8 mouse cellular contexts compared by ENCODE assay signal in the genomic region with DNA sequence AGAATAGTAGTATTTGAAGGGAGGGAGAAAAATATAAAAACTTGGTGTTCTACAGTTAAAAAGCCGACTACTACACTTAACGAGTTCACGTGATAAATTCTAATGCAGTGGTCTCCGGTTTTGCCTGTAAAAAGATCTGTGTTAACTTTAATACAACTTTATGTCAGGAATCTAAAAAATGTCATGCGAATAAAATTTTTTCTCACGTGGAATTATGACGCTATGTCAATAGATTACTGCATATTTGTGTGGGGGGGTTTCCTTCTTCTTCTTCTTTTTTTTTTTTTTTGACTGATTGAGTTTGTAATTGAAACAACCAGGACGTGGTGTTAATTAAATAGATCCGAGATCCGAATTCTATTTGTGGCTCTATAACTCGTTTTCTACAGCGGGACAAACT. TPM values are rescaled to one million over a fixed set of nuclear protein-coding genes. Genes with fewer than 3 reads are reported as not detected.
A peak's percentile ranks its signal among the peaks of the same experiment; 100 is the strongest.
DNase-seq lines count a peak whose midpoint lies in the region; ATAC-seq and TF ChIP-seq lines count a peak whose summit lies in the region.

No protein-coding gene starts in this region.

- no peak for TF ChIP-seq CTCF in gastrocnemius, adult 2 months (IDR thresholded peaks at IDR 0.05)
- TF ChIP-seq CTCF in thymus, adult 2 months (IDR thresholded peaks at IDR 0.05; ENCODE audit: borderline replicate concordance, control insufficient read depth, extremely low read depth, insufficient read depth, low read length, poor library complexity), result no peak
- no peak for TF ChIP-seq CTCF in stomach, postnatal 0 days (IDR thresholded peaks at IDR 0.05; ENCODE audit: low read depth)

- ATAC-seq in liver, embryonic 11.5 days (replicated peaks; ENCODE audit: low FRiP score), result no peak
- ATAC-seq in stomach, postnatal 0 days (ENCODE audit: low FRiP score, low TSS enrichment), result no peak

- intact Hi-C loops in gastrocnemius, adult 2 months (cut with DNase I), result no loop called here
- intact Hi-C loops in left cerebral cortex, postnatal 25 days (cut with DNase I), result no loop called here

- H3K4me1 ChIP-seq in thymus, adult 2 months (replicated peaks; ENCODE audit: control insufficient read depth, insufficient read depth, low read length), result 0 out of 2 replicates have a peak, but pooled peaks cover 2% of the 10 kb centered on the region
- H3K4me1 ChIP-seq in liver, embryonic 11.5 days (replicated peaks; ENCODE audit: control insufficient read depth, insufficient read depth, low read length), result peaks cover 26% of the 10 kb centered on the region
- no peaks in the 10 kb centered on the region for H3K4me1 ChIP-seq in stomach, postnatal 0 days (replicated peaks; ENCODE audit: control insufficient read depth, insufficient read depth)

- 12% methylated on average over 12 of the region's 12 CpGs for WGBS in thymus, adult 2 months
- whole genome bisulfite sequencing in liver, embryonic 11.5 days, result 9% methylated on average over 12 of the region's 12 CpGs
- 6% methylated on average over 12 of the region's 12 CpGs for WGBS in stomach, postnatal 0 days

- H3K36me3 ChIP-seq in thymus, adult 2 months (ENCODE audit: control insufficient read depth, insufficient read depth, low read length), result no peaks in the 10 kb centered on the region
- H3K36me3 ChIP-seq in liver, embryonic 11.5 days (ENCODE audit: control insufficient read depth, insufficient read depth, low read length), result peaks cover 5% of the 10 kb centered on the region; the same call in 1 of the 2 replicates
- H3K36me3 ChIP-seq in stomach, postnatal 0 days (ENCODE audit: control insufficient read depth, insufficient read depth, low read length), result no peaks in the 10 kb centered on the region

- no peaks in the 10 kb centered on the region for H3K27me3 ChIP-seq in thymus, adult 2 months (ENCODE audit: control insufficient read depth, insufficient read depth, low read length)
- H3K27me3 ChIP-seq in liver, embryonic 11.5 days (replicated peaks; ENCODE audit: control insufficient read depth, insufficient read depth, low read length), result no peaks in the 10 kb centered on the region
- no peaks in the 10 kb centered on the region for H3K27me3 ChIP-seq in stomach, postnatal 0 days (ENCODE audit: control insufficient read depth, insufficient read depth, low read length)

- DNase-seq in gastrocnemius, adult 2 months, result no peak
- no peak for DNase-seq in gastrocnemius, postnatal 25 days
- no peak for DNase-seq in thymus, adult 2 months
- no peak for DNase-seq in thymus, postnatal 14 days
- no peak for DNase-seq in liver, embryonic 11.5 days (ENCODE audit: low spot score)
- no peak for DNase-seq in stomach, postnatal 0 days (ENCODE audit: low spot score)
- DNase-seq in adrenal gland, adult 8-10 months, result no peak
- no peak for DNase-seq in left cerebral cortex, postnatal 25 days (ENCODE audit: low spot score in 2 of 2)

- H3K9ac ChIP-seq in liver, embryonic 11.5 days (ENCODE audit: low read depth, low read length), result peak overlapping the region; percentile 99
- peak overlapping the region; percentile 96 for H3K9ac ChIP-seq in stomach, postnatal 0 days (ENCODE audit: low read length)

- H3K4me3 ChIP-seq in gastrocnemius, adult 2 months, result peak overlapping the region; percentile 80
- peak overlapping the region; percentile 65 for H3K4me3 ChIP-seq in thymus, adult 2 months (ENCODE audit: control insufficient read depth, insufficient read depth, low read length)
- H3K4me3 ChIP-seq in liver, embryonic 11.5 days (ENCODE audit: low read depth, low read length), result peak overlapping the region; percentile 82
- H3K4me3 ChIP-seq in stomach, postnatal 0 days (ENCODE audit: low read depth, low read length), result peak overlapping the region; percentile 97

- H3K9me3 ChIP-seq in liver, embryonic 11.5 days (ENCODE audit: control insufficient read depth, low read length), result no peaks in the 10 kb centered on the region
- no peaks in the 10 kb centered on the region for H3K9me3 ChIP-seq in stomach, postnatal 0 days (ENCODE audit: control insufficient read depth, low read length)

- no peak for TF ChIP-seq POLR2A in thymus, adult 2 months (IDR thresholded peaks at IDR 0.05; ENCODE audit: control insufficient read depth, extremely low read depth, insufficient read depth, low read length, poor library complexity)

- no peak for TF ChIP-seq EP300 in stomach, postnatal 0 days (optimal IDR thresholded peaks at IDR 0.05)

- H3K4me2 ChIP-seq in liver, embryonic 11.5 days, result peak overlapping the region; percentile 74
- H3K4me2 ChIP-seq in stomach, postnatal 0 days (replicated peaks; ENCODE audit: low read depth), result peak overlapping the region; percentile 65

- peak overlapping the region; percentile 99 for H3K27ac ChIP-seq in gastrocnemius, adult 2 months
- 0 out of 2 replicates have a peak overlapping the region, but pooled peaks have one; percentile 41 for H3K27ac ChIP-seq in thymus, adult 2 months (ENCODE audit: control insufficient read depth, insufficient read depth, low read length)
- no peak overlapping the region; the same call in 1 of the 2 replicates for H3K27ac ChIP-seq in liver, embryonic 11.5 days (ENCODE audit: low read depth, low read length)
- H3K27ac ChIP-seq in stomach, postnatal 0 days (replicated peaks), result no peak overlapping the region

RNA-seq across cellular contexts. Expression of a gene that starts 1.2 kb away (rescaled TPM):
- total RNA-seq in gastrocnemius, adult 2 months (2021), result 100 to 1,000 TPM; 112 to 134 TPM
- total RNA-seq in gastrocnemius, postnatal 25 days (2021), result 100 to 1,000 TPM in 1 of 2 experiments, 10 to 100 TPM in 1; 99.6 to 101 TPM
- 274 and 366 TPM in 2 replicates for polyA plus RNA-seq in thymus, adult 2 months (2012; rRNA removed)
- polyA plus RNA-seq in liver, embryonic 11.5 days (2014; fragmentation: Nextera tagmentation; extraction: Ambion mirVana), result 61.9 and 67.9 TPM in 2 replicates
- 68.9 and 75.9 TPM in 2 replicates for polyA plus RNA-seq in stomach, postnatal 0 days (2015; fragmentation: Nextera tagmentation; extraction: Ambion mirVana)
- total RNA-seq in adrenal gland, adult 8-10 months (2022), result 100 to 1,000 TPM; 124 to 153 (median 132) TPM
- 100 to 1,000 TPM; 183 to 184 TPM for total RNA-seq in left cerebral cortex, postnatal 25 days (2021)

Comparison
In these comparisons a context has a peak if more than half of its experiments do, and no peak if none do; other contexts are left out.
1. H3K27ac ChIP-seq: peak in gastrocnemius, adult 2 months (single experiment) and thymus, adult 2 months (single experiment); none in liver, embryonic 11.5 days (single experiment) and stomach, postnatal 0 days (single experiment).
2. Peak in every context shown above with its lines, with median percentiles within 50 percentile points of each other: H3K4me3 ChIP-seq.